Mouse (Mus musculus) heart, postnatal 36 days (tissue): Measurements from ENCODE around the gene Dpep2nb. TPM values are rescaled to one million over a fixed set of nuclear protein-coding genes. Genes with fewer than 3 reads are reported as not detected.
"Not testable (repeated sequence)": the region's sequence is repeated elsewhere in the genome, so short reads cannot be mapped to it uniquely, and the experiment has no call there.

ENCODE experiments used
- DNase-seq, 2 experiments: peaks; one replicate each; pipeline ENCODE4 v3.0.0; 2021 to 2022
- intact Hi-C: fragments of 180-260 bp; cut with DNase I; formaldehyde crosslinking; loops from one replicate; pipeline ENCODE4 v1.15.1; 2025
- total RNA-seq, 2 experiments: library from RNA; stranded (reverse); gene quantifications; 2 replicates each; pipeline ENCODE4 v1.2.3; 2021

Gene Dpep2nb
- total RNA-seq, 2 experiments from 2014 or later: not detected

GRCm38 (mm10) chr8:106007891-106008290 lies 2.1 kb upstream of the Dpep2nb start:
- DNase-seq, intact Hi-C loops: not testable (repeated sequence)

DNA sequence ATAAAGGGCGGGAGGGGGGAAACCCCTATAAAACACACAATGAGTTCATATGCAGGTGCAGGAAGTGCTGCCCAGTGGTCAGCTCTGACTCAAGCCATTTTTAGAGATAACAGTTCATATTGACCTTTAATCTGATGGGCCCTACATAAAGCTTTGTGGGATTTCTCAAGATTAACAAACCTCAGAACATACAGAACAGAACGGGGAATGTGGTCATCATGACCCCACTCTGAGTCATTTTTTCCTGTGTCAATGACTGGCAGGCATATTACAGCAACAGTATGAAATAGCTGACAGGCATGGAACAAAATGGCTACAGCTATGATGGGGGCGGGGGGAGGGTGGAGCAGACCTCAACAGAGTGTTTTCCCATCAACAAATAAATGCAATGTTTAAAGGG lies 1.4 kb upstream of the Dpep2nb start:
- no peak for DNase-seq
- intact Hi-C loops: no loop called here

- intact Hi-C loops: no loop called here
These were observed 638 bp upstream of the Dpep2nb start for GRCm38 (mm10) chr8:106006413-106006812.

GRCm38 (mm10) chr8:106004538-106005207 lies 1.1 kb downstream of the Dpep2nb start:
- intact Hi-C loops: no loop called here
- DNase-seq: no peak

More at GRCm38 (mm10) chr8:106006413-106006812, 638 bp upstream of the Dpep2nb start:
- no peak for DNase-seq

DNA sequence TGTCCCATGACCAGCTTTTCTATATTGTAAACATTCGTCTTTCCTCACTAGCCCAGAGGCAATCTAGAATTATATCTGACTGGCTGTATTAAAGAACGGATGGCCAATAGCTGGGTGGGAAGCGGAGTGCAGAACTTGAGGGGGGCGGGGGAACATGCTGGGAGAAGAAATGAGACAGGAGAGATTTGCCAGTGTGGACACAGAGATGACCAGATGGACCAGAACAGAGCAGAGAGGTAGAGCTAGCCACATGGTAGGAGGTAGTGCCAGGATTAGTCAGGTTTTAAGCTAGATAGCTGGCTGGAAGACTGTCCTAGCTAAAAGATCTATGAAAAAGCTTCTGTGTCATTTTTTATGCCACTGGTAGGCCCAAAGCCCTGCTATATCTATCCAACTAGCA lies 3.9 kb downstream of the Dpep2nb start:
- no peak for DNase-seq
- intact Hi-C loops: no loop called here

DNA sequence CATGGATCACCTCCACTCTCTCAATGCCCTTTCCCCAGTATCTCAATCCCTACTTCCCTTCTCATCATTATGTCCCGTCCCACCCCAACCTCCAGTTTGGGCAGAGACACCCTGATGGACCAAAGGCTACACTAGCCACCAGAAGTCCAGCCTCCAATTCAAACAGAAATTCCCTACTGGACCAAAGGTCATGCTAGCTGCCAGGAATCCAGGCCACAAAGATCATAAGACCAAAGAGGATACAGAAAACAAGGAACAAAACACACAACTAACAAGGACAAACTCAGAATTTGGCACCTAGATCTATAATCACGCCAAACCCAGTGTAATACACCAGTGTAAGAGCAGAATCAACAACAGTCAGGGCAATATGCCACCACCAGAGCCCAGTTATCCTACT lies 6.8 kb downstream of the Dpep2nb start:
- DNase-seq: no peak
- intact Hi-C loops: no loop called here

- DNase-seq: no peak
- intact Hi-C loops: no loop called here
These were observed 9.4 kb downstream of the Dpep2nb start for GRCm38 (mm10) chr8:105996359-105996758.

GRCm38 (mm10) chr8:105993226-105993625 lies 12.5 kb downstream of the Dpep2nb start:
- intact Hi-C loops: no loop called here
- DNase-seq: no peak

DNA sequence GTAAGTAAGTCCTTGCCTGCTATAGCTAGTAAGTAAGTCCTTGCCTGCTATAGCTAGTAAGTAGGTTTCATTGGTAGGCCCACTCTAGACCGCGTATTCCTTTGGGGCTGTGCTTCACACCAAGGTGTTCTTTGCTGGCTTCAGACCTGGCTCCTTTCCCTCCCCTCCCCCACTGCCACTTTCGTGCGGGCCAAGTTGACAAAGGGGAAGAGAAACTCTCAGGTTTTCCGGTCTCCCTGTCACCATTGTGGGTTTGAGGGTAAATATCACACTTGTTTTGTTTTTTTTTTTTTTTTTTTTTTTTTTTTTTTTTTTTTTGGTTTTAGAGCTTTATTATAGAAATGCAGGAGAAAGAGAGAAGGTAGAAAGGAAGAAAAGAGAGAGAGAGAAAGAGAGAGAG lies 13.3 kb downstream of the Dpep2nb start:
- intact Hi-C loops: no loop called here

GRCm38 (mm10) chr8:105991546-105991945 lies 14.2 kb downstream of the Dpep2nb start:
- intact Hi-C loops: loop anchor here (1.0 to 2.0 kb wide), 3 partner anchors 31 to 123 kb away; no protein-coding TSS in a partner anchor

More for the DNA sequence above, 13.3 kb downstream of the Dpep2nb start:
- DNase-seq: no peak

DNA sequence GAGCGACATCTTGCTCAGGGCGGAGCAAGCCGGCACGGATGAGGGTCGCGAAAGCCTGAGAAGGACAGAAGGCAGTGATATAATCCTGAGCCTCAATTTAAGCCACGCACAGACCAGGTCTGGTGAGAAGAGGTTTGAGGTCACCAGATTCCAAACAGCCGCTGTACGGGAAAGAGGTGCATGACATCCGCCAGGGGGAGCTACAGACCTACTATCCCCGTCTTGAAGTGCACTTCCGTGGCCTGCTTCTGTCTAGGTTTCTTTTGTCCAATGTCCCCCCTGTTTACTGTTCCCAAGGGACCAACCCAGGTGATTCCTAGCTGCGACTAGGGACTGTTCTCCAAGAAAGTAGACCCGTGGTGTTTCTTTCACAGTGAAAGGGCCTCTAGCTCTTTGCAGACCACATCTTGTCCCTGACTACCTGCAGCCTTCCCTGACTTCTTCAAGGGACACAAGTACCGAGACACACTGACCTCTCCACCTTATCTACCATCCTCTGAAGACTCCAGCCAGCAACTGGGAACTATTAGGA lies 14.9 kb downstream of the Dpep2nb start, which contains the start of gene Dus2:
Dus2 (plus strand) TSS at position 482 of the 532 bp plus-strand sequence.
- intact Hi-C loops: loop anchor here (1.0 to 2.0 kb wide), 3 partner anchors 31 to 124 kb away; no protein-coding TSS in a partner anchor
- DNase-seq: peak; percentile 84 to 85

More at GRCm38 (mm10) chr8:105991546-105991945, 14.2 kb downstream of the Dpep2nb start:
- DNase-seq: no peak

- intact Hi-C loops: no loop called here
- no peak for DNase-seq
These were observed 17.2 kb downstream of the Dpep2nb start for GRCm38 (mm10) chr8:105988546-105988945.

- DNase-seq, intact Hi-C loops: not testable (repeated sequence)
These were observed 22.4 kb downstream of the Dpep2nb start for GRCm38 (mm10) chr8:105983406-105983805.

DNA sequence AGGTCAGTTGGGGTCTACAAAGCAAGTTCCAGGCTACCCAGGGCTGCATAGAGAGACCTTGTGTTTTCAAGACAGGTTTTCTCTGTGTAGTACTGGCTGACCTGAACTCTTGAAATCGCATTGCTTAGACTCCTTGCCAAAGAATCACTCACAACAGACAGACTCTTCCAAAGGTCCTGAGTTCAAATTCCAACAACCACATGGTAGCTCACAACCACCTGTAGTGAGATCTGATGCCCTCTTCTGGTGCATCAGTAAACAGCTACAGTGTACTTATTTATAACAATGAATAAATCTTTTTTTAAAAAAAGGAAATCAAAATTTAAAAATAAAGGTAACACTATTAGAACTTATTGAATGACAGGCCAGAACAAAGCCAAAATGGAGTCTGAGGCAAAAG lies 24.6 kb downstream of the Dpep2nb start:
- intact Hi-C loops: no loop called here
- DNase-seq: no peak

GRCm38 (mm10) chr8:105979325-105979724 lies 26.4 kb downstream of the Dpep2nb start, which contains the start of gene Dpep3:
Gene Dpep3 (minus strand): TSS chr8:105979429.
- DNase-seq: no peak
- intact Hi-C loops: no loop called here

GRCm38 (mm10) chr8:105975363-105975762 lies 30.4 kb downstream of the Dpep2nb start:
- no peak for DNase-seq
- intact Hi-C loops: no loop called here

GRCm38 (mm10) chr8:105971019-105971720 lies 34.6 kb downstream of the Dpep2nb start:
- DNase-seq: no peak
- intact Hi-C loops: no loop called here

DNA sequence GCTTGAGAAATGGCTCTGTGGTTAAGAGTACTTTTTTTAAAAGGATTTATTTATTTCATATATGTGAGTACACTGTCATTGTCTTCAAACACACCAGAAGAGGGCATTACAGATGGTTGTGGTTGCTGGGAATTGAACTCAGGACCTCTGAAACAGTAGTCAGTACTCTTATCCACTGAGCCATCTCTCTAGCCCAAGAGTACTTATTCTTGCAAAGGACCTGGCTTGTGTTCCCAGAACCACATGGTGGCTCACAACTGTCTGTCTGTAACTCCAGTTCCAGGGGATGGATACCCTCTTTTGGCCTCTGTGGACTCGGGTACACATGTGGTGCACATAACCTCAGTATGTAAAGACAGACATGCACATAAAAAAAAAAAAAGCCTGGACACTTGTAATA lies 36.4 kb downstream of the Dpep2nb start:
- intact Hi-C loops: no loop called here
- no peak for DNase-seq

DNA sequence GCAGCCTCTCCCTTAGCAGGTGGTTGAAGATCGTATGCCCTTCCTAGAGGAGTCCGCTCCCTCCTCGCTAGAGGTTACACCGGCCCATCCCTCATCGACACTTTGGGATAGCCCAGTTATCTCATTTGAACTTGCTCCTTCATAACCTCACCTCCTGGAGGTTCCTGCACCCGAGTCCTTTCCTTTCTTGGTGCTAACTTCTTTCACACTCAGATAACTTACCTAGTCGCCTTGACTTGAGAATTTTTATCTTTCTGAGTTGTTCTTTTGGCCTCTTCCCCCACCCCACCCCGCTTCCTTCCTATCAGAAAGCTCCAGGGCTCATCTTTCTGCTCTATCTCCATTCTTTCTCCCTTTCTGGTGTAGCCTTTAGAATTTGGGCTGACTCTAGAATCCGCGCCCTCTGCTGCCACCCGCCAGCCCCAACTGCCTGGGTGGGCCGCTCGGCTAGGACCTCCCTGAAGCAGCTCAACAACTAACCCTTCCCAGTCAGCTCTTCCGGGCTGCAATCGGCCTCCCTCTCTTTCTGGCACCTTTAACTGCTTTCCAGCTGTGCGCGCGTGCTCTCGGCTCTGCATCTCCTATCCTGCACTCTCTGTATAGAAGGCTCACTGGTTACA lies 39.0 kb downstream of the Dpep2nb start:
- peak; percentile 20 to 43 for DNase-seq

GRCm38 (mm10) chr8:105965905-105966341 lies 39.9 kb downstream of the Dpep2nb start, which contains the start of gene Slc12a4:
Gene Slc12a4 (minus strand): TSS chr8:105966097.
- intact Hi-C loops: loop anchor here (2.0 kb wide), 1 partner anchor 65 kb away; the partner anchor contains the start of gene Pskh1
- DNase-seq: peak; percentile 84 to 87

More for the DNA sequence above, 39.0 kb downstream of the Dpep2nb start:
- intact Hi-C loops: loop anchor here (2.0 kb wide), 1 partner anchor 66 kb away; the partner anchor contains the start of gene Pskh1
